Mouse (Mus musculus) adipose tissue, adult 10 weeks (tissue): ENCODE measurements around the gene Tspan31. TPM values are rescaled to one million over a fixed set of nuclear protein-coding genes. Genes with fewer than 3 reads are reported as not detected.

Source experiments
- polyA plus RNA-seq: library from polyadenylated mRNA; stranded (reverse); fragments of 350-450 nt; fragmentation: Illumina TruSeq; extraction: RNeasy Lipid Tissue Mini Kit (QIAGEN cat#74804); gene quantifications from one replicate; pipeline ENCODE4 v1.2.3, GENCODE M21; 2014; ENCODE audit warnings: low read depth, low replicate concordance

Gene Tspan31
- polyA plus RNA-seq, result 87.3 TPM

GRCm38 (mm10) chr10:127070190-127071121, at the start of gene Tspan31:
Gene Tspan31, minus strand, starts transcription at chr10:127070264.

GRCm38 (mm10) chr10:127075080-127075479, 5.0 kb upstream of the Tspan31 start, which contains the start of gene Agap2:
Gene Agap2, plus strand, starts transcription at chr10:127075284.

GRCm38 (mm10) chr10:127063239-127063872, 6.7 kb downstream of the Tspan31 start, which contains the start of gene Cdk4:
Gene Cdk4, plus strand, starts transcription at chr10:127063534.

GRCm38 (mm10) chr10:127059968-127060916, 9.8 kb downstream of the Tspan31 start, which contains the start of gene March9:
Gene March9, minus strand, starts transcription at chr10:127060184.

GRCm38 (mm10) chr10:127047954-127048353, 22.1 kb downstream of the Tspan31 start, which contains the start of gene Cyp27b1:
Gene Cyp27b1, plus strand, starts transcription at chr10:127048250.

GRCm38 (mm10) chr10:127041274-127041766, 28.7 kb downstream of the Tspan31 start, which contains the start of the genes Mettl1 and Eef1akmt3:
Gene Mettl1, plus strand, starts transcription at chr10:127041414.
Gene Eef1akmt3, minus strand, starts transcription at chr10:127041513.

GRCm38 (mm10) chr10:127030336-127031296, 39.4 kb downstream of the Tspan31 start, which contains the start of gene Tsfm:
Gene Tsfm, minus strand, starts transcription at chr10:127030840.

Other genes starting within 250 kb of the Tspan31 start
- 6.1 TPM for gene Atp23, start 168.9 kb downstream of the Tspan31 start, polyA plus RNA-seq
- 107 TPM for gene Ctdsp2, start 91.5 kb downstream of the Tspan31 start, polyA plus RNA-seq
- gene Avil, start 69.6 kb downstream of the Tspan31 start, polyA plus RNA-seq, result 0.19 TPM
- gene Tsfm, start 39.4 kb downstream of the Tspan31 start, polyA plus RNA-seq, result 25.2 TPM
- gene Mettl1, start 28.9 kb downstream of the Tspan31 start, polyA plus RNA-seq, result 26.8 TPM
- 0.53 TPM for gene Eef1akmt3, start 28.8 kb downstream of the Tspan31 start, polyA plus RNA-seq
- gene Cyp27b1, start 22.0 kb downstream of the Tspan31 start, polyA plus RNA-seq, result 0.27 TPM
- gene March9, start 10.1 kb downstream of the Tspan31 start, polyA plus RNA-seq, result 6.8 TPM
- gene Cdk4, start 6.7 kb downstream of the Tspan31 start, polyA plus RNA-seq, result 186 TPM
- 3.9 TPM for gene Agap2, start 5.0 kb upstream of the Tspan31 start, polyA plus RNA-seq
- gene Os9, start 50.9 kb upstream of the Tspan31 start, polyA plus RNA-seq, result 160 TPM
- gene B4galnt1, start 95.0 kb upstream of the Tspan31 start, polyA plus RNA-seq, result 73.3 TPM
- 1.5 TPM for gene Slc26a10, start 110.4 kb upstream of the Tspan31 start, polyA plus RNA-seq
- gene Arhgef25, start 119.8 kb upstream of the Tspan31 start, polyA plus RNA-seq, result 29.2 TPM
- gene Dtx3, start 125.5 kb upstream of the Tspan31 start, polyA plus RNA-seq, result 73.3 TPM
- gene Pip4k2c, start 141.3 kb upstream of the Tspan31 start, polyA plus RNA-seq, result 87.8 TPM
- 2.7 TPM for gene Kif5a, start 193.1 kb upstream of the Tspan31 start, polyA plus RNA-seq
- gene Dctn2, start 196.1 kb upstream of the Tspan31 start, polyA plus RNA-seq, result 189 TPM
- 36.5 TPM for gene Mbd6, start 218.8 kb upstream of the Tspan31 start, polyA plus RNA-seq
- gene Mars, start 241.5 kb upstream of the Tspan31 start, polyA plus RNA-seq, result 41.3 TPM